16 mouse cellular contexts compared by ENCODE assay signal in genomic region chr10:117666947-117667630, GRCm38 (mm10).
"Had no signal": no experiment of that assay in that cellular context is flagged by ENCODE, and none has a peak within 500 bp of the region (broad histone marks: within the 10 kb centered on the region; RNA-seq: fewer than 3 reads in every experiment).

No protein-coding gene starts in this region.

- DNase-seq: heart, postnatal 10 days; heart, postnatal 14 days; heart, postnatal 36 days; heart, postnatal 4 days; kidney, adult 11 months; kidney, adult 18-20 months; kidney, adult 2 months; kidney, adult 8-10 months; kidney, adult 9 months; kidney, postnatal 10 days; kidney, postnatal 14 days; kidney, postnatal 25 days; kidney, postnatal 36 days; kidney, postnatal 4 days; layer of hippocampus, adult 9-11 months; layer of hippocampus, postnatal 36 days had no signal
